Mouse (Mus musculus) spleen, adult 2 months (tissue): Measurements from ENCODE around the gene Cyp4b1. TPM values are rescaled to one million over a fixed set of nuclear protein-coding genes. Genes with fewer than 3 reads are reported as not detected.

Experiments used
- DNase-seq, 2 experiments: peaks; one replicate each; pipeline versions ENCODE4 v3.0.0 to v3.0.0-alpha.2; 2012 to 2021; ENCODE audit warnings: low spot score in 2 of 2, low read depth in 1 of 2
- H3K27ac ChIP-seq: fragments of 200-500 bp; 2 replicates; pipeline ENCODE4 v1.5.1; 2012; ENCODE audit warnings: low read length, inconsistent platforms; ENCODE audit not compliant: insufficient read depth
- H3K27me3 ChIP-seq: fragments of 200-500 bp; 2 replicates; pipeline ENCODE4 v1.6.1; 2012; ENCODE audit warnings: mild to moderate bottlenecking, moderate library complexity, low read length, inconsistent platforms; ENCODE audit not compliant: control insufficient read depth, insufficient read depth
- H3K36me3 ChIP-seq: fragments of 200-500 bp; 2 replicates; pipeline ENCODE4 v1.6.1; 2012; ENCODE audit warnings: mild to moderate bottlenecking, low read length, inconsistent platforms; ENCODE audit not compliant: control insufficient read depth, insufficient read depth
- H3K4me1 ChIP-seq: fragments of 200-500 bp; 2 replicates; pipeline ENCODE4 v1.6.1; 2011; ENCODE audit warnings: inconsistent platforms; ENCODE audit not compliant: control insufficient read depth, insufficient read depth, insufficient read length
- H3K4me3 ChIP-seq: fragments of 200-500 bp; 2 replicates; pipeline ENCODE4 v1.5.1; 2011; ENCODE audit warnings: mild to moderate bottlenecking, inconsistent platforms; ENCODE audit not compliant: insufficient read depth, insufficient read length; ENCODE audit errors: extremely low read depth
- CTCF ChIP-seq: fragments of 200-500 bp; IDR thresholded peaks from 2 replicates; pipeline ENCODE4 v1.5.1; 2011; ENCODE audit warnings: mild to moderate bottlenecking, inconsistent platforms; ENCODE audit not compliant: insufficient read depth, insufficient read length, insufficient replicate concordance; ENCODE audit errors: extremely low read depth
- POLR2A ChIP-seq: fragments of 200-500 bp; IDR thresholded peaks from 2 replicates; pipeline ENCODE4 v1.6.1; 2011; ENCODE audit warnings: low read depth, low read length, inconsistent platforms
- WGBS: fragments of 180-500 bp; shearing (Covaris S2); methylation state at CpG from one replicate; pipeline ENCODE4 v1.1.7; 2018; 5-methylcytosine and 5-hydroxymethylcytosine counted together
- polyA plus RNA-seq: library from polyadenylated mRNA; depleted of rRNA; stranded (reverse); fragments of >200 nt; gene quantifications from 2 replicates; pipeline ENCODE4 v1.2.3, GENCODE M21; 2012; rRNA removed

The Cyp4b1 gene
- polyA plus RNA-seq, 1 experiment, result 9.8 TPM

GRCm38 (mm10) chr4:115596824-115597336, 50.6 kb downstream of the Cyp4b1 start:
- DNase-seq, result no peak
- no peak for TF ChIP-seq POLR2A
- TF ChIP-seq CTCF, result no peak
- no peaks in the 10 kb centered on the region for H3K36me3 ChIP-seq
- H3K4me3 ChIP-seq, result no peak overlapping the region
- H3K27me3 ChIP-seq, result no peaks in the 10 kb centered on the region
- H3K27ac ChIP-seq, result no peak overlapping the region
- 82% methylated on average over 2 of the region's 2 CpGs for WGBS
- no peaks in the 10 kb centered on the region for H3K4me1 ChIP-seq

- DNase-seq, result no peak
- no peak overlapping the region for H3K27ac ChIP-seq
Observed at GRCm38 (mm10) chr4:115596357-115596756, 51.2 kb downstream of the Cyp4b1 start.

GRCm38 (mm10) chr4:115583036-115583435, 64.5 kb downstream of the Cyp4b1 start:
- H3K4me3 ChIP-seq, result no peak overlapping the region
- no peaks in the 10 kb centered on the region for H3K4me1 ChIP-seq
- H3K27me3 ChIP-seq, result no peaks in the 10 kb centered on the region
- no peak overlapping the region for H3K27ac ChIP-seq
- TF ChIP-seq CTCF, result no peak
- no peak for TF ChIP-seq POLR2A
- H3K36me3 ChIP-seq, result no peaks in the 10 kb centered on the region
- no peak for DNase-seq

More at GRCm38 (mm10) chr4:115596357-115596756, 51.2 kb downstream of the Cyp4b1 start:
- H3K4me1 ChIP-seq, result no peaks in the 10 kb centered on the region
- 84% methylated on average over 1 of the region's 1 CpGs for WGBS
- H3K27me3 ChIP-seq, result no peaks in the 10 kb centered on the region
- H3K4me3 ChIP-seq, result no peak overlapping the region
- TF ChIP-seq CTCF (no peak), POLR2A (no peak)
- H3K36me3 ChIP-seq, result no peaks in the 10 kb centered on the region

GRCm38 (mm10) chr4:115575776-115576175, 71.7 kb downstream of the Cyp4b1 start:
- H3K27me3 ChIP-seq, result no peaks in the 10 kb centered on the region
- H3K4me1 ChIP-seq, result no peaks in the 10 kb centered on the region
- DNase-seq, result no peak
- no peaks in the 10 kb centered on the region for H3K36me3 ChIP-seq
- H3K4me3 ChIP-seq, result no peak overlapping the region
- 79% methylated on average over 2 of the region's 2 CpGs for WGBS
- no peak for TF ChIP-seq POLR2A
- no peak for TF ChIP-seq CTCF
- H3K27ac ChIP-seq, result no peak overlapping the region

GRCm38 (mm10) chr4:115575255-115575654, 72.3 kb downstream of the Cyp4b1 start:
- Histone ChIP-seq H3K4me3 (no peak overlapping the region), H3K27me3 (no peaks in the 10 kb centered on the region), H3K4me1 (no peaks in the 10 kb centered on the region), H3K27ac (no peak overlapping the region), H3K36me3 (no peaks in the 10 kb centered on the region)
- TF ChIP-seq CTCF (no peak), POLR2A (no peak)
- WGBS, result 85% methylated on average over 3 of the region's 3 CpGs
- no peak for DNase-seq

Other genes starting within 250 kb of the Cyp4b1 start
- gene Cyp4a12b, start 236.1 kb downstream of the Cyp4b1 start, polyA plus RNA-seq, result not detected in 2 replicates
- not detected in 2 replicates for gene Cyp4a30b, start 195.1 kb downstream of the Cyp4b1 start, polyA plus RNA-seq
- gene Cyp4a14, start 151.6 kb downstream of the Cyp4b1 start, polyA plus RNA-seq, result not detected in 2 replicates
- gene Cyp4a10, start 129.5 kb downstream of the Cyp4b1 start, polyA plus RNA-seq, result 0.06 TPM in 1 of 2 replicates, not detected in the other
- not detected in 2 replicates for gene Cyp4a31, start 84.1 kb downstream of the Cyp4b1 start, polyA plus RNA-seq
- gene Cyp4a32, start 46.8 kb downstream of the Cyp4b1 start, polyA plus RNA-seq, result not detected in 2 replicates
- gene Efcab14, start 90.0 kb upstream of the Cyp4b1 start, polyA plus RNA-seq, result 12.8 and 19.6 TPM in 2 replicates
- 0.14 and 0.32 TPM in 2 replicates for gene Tex38, start 133.3 kb upstream of the Cyp4b1 start, polyA plus RNA-seq
- 20.2 and 35.6 TPM in 2 replicates for gene Atpaf1, start 137.1 kb upstream of the Cyp4b1 start, polyA plus RNA-seq
- gene Mob3c, start 180.4 kb upstream of the Cyp4b1 start, polyA plus RNA-seq, result 34.5 and 43.3 TPM in 2 replicates
- 68.2 and 69.2 TPM in 2 replicates for gene Mknk1, start 191.5 kb upstream of the Cyp4b1 start, polyA plus RNA-seq
- gene Kncn, start 236.7 kb upstream of the Cyp4b1 start, polyA plus RNA-seq, result not detected in 2 replicates
- gene 6430628N08Rik, start 242.9 kb upstream of the Cyp4b1 start, polyA plus RNA-seq, result not detected in 2 replicates